ENCODE assay signal across 29 mouse cellular contexts in genomic region chr6:139971608-139972298, GRCm38 (mm10).
"Had no signal": no experiment of that assay in that cellular context is flagged by ENCODE, and none has a peak within 500 bp of the region (broad histone marks: within the 10 kb centered on the region; RNA-seq: fewer than 3 reads in every experiment).

No protein-coding gene starts in this region.

- H3K4me3 ChIP-seq: left cerebral cortex, adult 2 months; limb, embryonic 10.5 days; limb, embryonic 12.5 days; limb, embryonic 13.5 days; limb, embryonic 15.5 days; liver, embryonic 13.5 days; liver, embryonic 15.5 days; lung, embryonic 15.5 days; megakaryocyte, embryonic 14.5 days; midbrain, embryonic 12.5 days; midbrain, embryonic 13.5 days; midbrain, embryonic 15.5 days; myocyte; neural tube, embryonic 12.5 days; neural tube, embryonic 13.5 days had no signal

- H3K9ac ChIP-seq: limb, embryonic 12.5 days; limb, embryonic 13.5 days; limb, embryonic 15.5 days; liver, embryonic 13.5 days; liver, embryonic 14.5 days; liver, embryonic 15.5 days; lung, embryonic 14.5 days; lung, embryonic 15.5 days; midbrain, embryonic 12.5 days; midbrain, embryonic 13.5 days; midbrain, embryonic 15.5 days; neural tube, embryonic 12.5 days; neural tube, embryonic 13.5 days had no signal

- H3K9me3 ChIP-seq: limb, embryonic 10.5 days; limb, embryonic 12.5 days; limb, embryonic 13.5 days; limb, embryonic 15.5 days; liver, embryonic 13.5 days; liver, embryonic 15.5 days; lung, embryonic 15.5 days; midbrain, embryonic 12.5 days; midbrain, embryonic 13.5 days; midbrain, embryonic 15.5 days; neural tube, embryonic 12.5 days; neural tube, embryonic 13.5 days had no signal

- H3K4me1 ChIP-seq: limb, embryonic 10.5 days; limb, embryonic 12.5 days; limb, embryonic 13.5 days; limb, embryonic 15.5 days; liver, embryonic 13.5 days; liver, embryonic 15.5 days; lung, embryonic 15.5 days; megakaryocyte, embryonic 14.5 days; neural tube, embryonic 12.5 days had no signal

- ATAC-seq: lung, postnatal 0 days; midbrain, embryonic 13.5 days; midbrain, embryonic 15.5 days; midbrain, embryonic 16.5 days had no signal

- H3K4me2 ChIP-seq: limb, embryonic 12.5 days; limb, embryonic 13.5 days; limb, embryonic 15.5 days; liver, embryonic 13.5 days; liver, embryonic 15.5 days; lung, embryonic 14.5 days; lung, embryonic 15.5 days; midbrain, embryonic 12.5 days; midbrain, embryonic 13.5 days; midbrain, embryonic 15.5 days; neural tube, embryonic 12.5 days; neural tube, embryonic 13.5 days had no signal

- H3K27ac ChIP-seq: left cerebral cortex, adult 2 months; limb, embryonic 10.5 days; limb, embryonic 12.5 days; limb, embryonic 13.5 days; limb, embryonic 15.5 days; liver, embryonic 13.5 days; liver, embryonic 14.5 days; liver, embryonic 15.5 days; lung, embryonic 15.5 days; macrophage; midbrain, embryonic 12.5 days; midbrain, embryonic 13.5 days; midbrain, embryonic 15.5 days; neural tube, embryonic 12.5 days; neural tube, embryonic 13.5 days had no signal

- H3K27me3 ChIP-seq: limb, embryonic 12.5 days; limb, embryonic 13.5 days; limb, embryonic 15.5 days; liver, embryonic 13.5 days; liver, embryonic 15.5 days; lung, embryonic 15.5 days; megakaryocyte, embryonic 14.5 days; midbrain, embryonic 12.5 days; midbrain, embryonic 13.5 days; midbrain, embryonic 15.5 days; neural tube, embryonic 12.5 days; neural tube, embryonic 13.5 days had no signal

- H3K36me3 ChIP-seq: limb, embryonic 10.5 days; limb, embryonic 12.5 days; limb, embryonic 13.5 days; limb, embryonic 15.5 days; liver, embryonic 13.5 days; liver, embryonic 15.5 days; lung, embryonic 15.5 days; midbrain, embryonic 12.5 days; midbrain, embryonic 13.5 days; midbrain, embryonic 15.5 days; neural tube, embryonic 12.5 days; neural tube, embryonic 13.5 days had no signal

- DNase-seq: left cerebral cortex, postnatal 4 days; liver; liver, embryonic 13.5 days; lung, adult 18-20 months; lung, adult 2 months; lung, embryonic 14.5 days; lung, postnatal 10 days; lung, postnatal 14 days; lung, postnatal 36 days; lung, postnatal 4 days; midbrain, embryonic 14.5 days had no signal
